Mouse (Mus musculus) embryo, embryonic 9.5 days (tissue): Measurements from ENCODE around the gene Ipo7.
A peak's percentile ranks its signal among the peaks of the same experiment; 100 is the strongest.
"Not testable (repeated sequence)": the region's sequence is repeated elsewhere in the genome, so short reads cannot be mapped to it uniquely, and the experiment has no call there.

Source experiments
- DNase-seq: peaks from one replicate; pipeline ENCODE4 v3.0.0-alpha.2; 2017; ENCODE audit errors: extremely low spot score

Ipo7 gene

GRCm38 (mm10) chr7:110023553-110023952 is 5.5 kb downstream of the Ipo7 start:
- no peak for DNase-seq

GRCm38 (mm10) chr7:110026594-110026993 is 8.5 kb downstream of the Ipo7 start:
- DNase-seq, result no peak

GRCm38 (mm10) chr7:110028826-110029225 is 10.8 kb downstream of the Ipo7 start:
- no peak for DNase-seq

GRCm38 (mm10) chr7:110030342-110030741 is 12.3 kb downstream of the Ipo7 start:
- DNase-seq, result no peak

- DNase-seq, result not testable (repeated sequence)
These were observed 39.6 kb downstream of the Ipo7 start for GRCm38 (mm10) chr7:110057723-110058122.

- peak; percentile 39 for DNase-seq
These were observed 41.2 kb downstream of the Ipo7 start for GRCm38 (mm10) chr7:110059092-110059785.

GRCm38 (mm10) chr7:110060106-110060668 is 42.1 kb downstream of the Ipo7 start:
- DNase-seq, result peak; percentile 57

- DNase-seq, result no peak
These were observed 42.7 kb downstream of the Ipo7 start for GRCm38 (mm10) chr7:110060669-110061198.

- peak; percentile 99 for DNase-seq
These were observed 43.2 kb downstream of the Ipo7 start, which contains the start of gene Zfp143 for GRCm38 (mm10) chr7:110061199-110061751. Gene Zfp143, plus strand, starts transcription at chr7:110061217.

- peak; percentile 91 for DNase-seq
These were observed 43.7 kb downstream of the Ipo7 start for GRCm38 (mm10) chr7:110061752-110062273.

GRCm38 (mm10) chr7:110063731-110064130 is 45.7 kb downstream of the Ipo7 start:
- DNase-seq, result no peak

- no peak for DNase-seq
These were observed 51.0 kb downstream of the Ipo7 start for GRCm38 (mm10) chr7:110069070-110069469.

- no peak for DNase-seq
These were observed 60.1 kb downstream of the Ipo7 start for GRCm38 (mm10) chr7:110078168-110078567.

- peak; percentile 49 for DNase-seq
These were observed 65.5 kb downstream of the Ipo7 start for GRCm38 (mm10) chr7:110083386-110084165.

- no peak for DNase-seq
These were observed 67.1 kb downstream of the Ipo7 start for GRCm38 (mm10) chr7:110085217-110085616.

GRCm38 (mm10) chr7:110087914-110088313 is 69.8 kb downstream of the Ipo7 start:
- no peak for DNase-seq

- DNase-seq, result no peak
These were observed 73.6 kb downstream of the Ipo7 start for GRCm38 (mm10) chr7:110091670-110092069.

- no peak for DNase-seq
These were observed 78.3 kb downstream of the Ipo7 start for GRCm38 (mm10) chr7:110096332-110096731.

- DNase-seq, result no peak
These were observed 79.2 kb downstream of the Ipo7 start for GRCm38 (mm10) chr7:110097106-110097793.

- DNase-seq, result no peak
These were observed 82.8 kb downstream of the Ipo7 start for GRCm38 (mm10) chr7:110100854-110101253.

- no peak for DNase-seq
These were observed 83.2 kb downstream of the Ipo7 start for GRCm38 (mm10) chr7:110101266-110101665.
